Mouse (Mus musculus) small intestine, adult 2 months (tissue): ENCODE results near the gene Alg12.

Experiments used
- CTCF ChIP-seq: fragments of 200-500 bp; IDR thresholded peaks from 2 replicates; pipeline ENCODE4 v1.5.1; 2012; ENCODE audit warnings: low read depth, mild to moderate bottlenecking, control low read depth, inconsistent platforms, low read length, moderate library complexity, mixed read lengths; ENCODE audit not compliant: insufficient replicate concordance, insufficient read length; ENCODE audit errors: extremely low read depth
- POLR2A ChIP-seq: fragments of 200-500 bp; IDR thresholded peaks from 2 replicates; pipeline ENCODE4 v1.6.1; 2012; ENCODE audit warnings: low read depth, mild to moderate bottlenecking, control low read depth, inconsistent platforms, low read length, moderate library complexity

- TF ChIP-seq CTCF (no peak), POLR2A (no peak)
These were observed 32.5 kb upstream of the Alg12 start for GRCm38 (mm10) chr15:88851507-88852149.
